Mouse (Mus musculus) lung, adult 2 months (tissue): ENCODE results near the gene Cactin. TPM values are rescaled to one million over a fixed set of nuclear protein-coding genes. Genes with fewer than 3 reads are reported as not detected.

Source experiments
- DNase-seq: peaks from one replicate; pipeline ENCODE4 v3.0.0; 2022
- H3K4me1 ChIP-seq: fragments of 200-500 bp; 2 replicates; pipeline ENCODE4 v1.6.1; 2011; ENCODE audit warnings: low read length; ENCODE audit not compliant: control insufficient read depth, insufficient read depth
- H3K4me3 ChIP-seq: fragments of 200-500 bp; replicated peaks from 2 replicates; pipeline ENCODE3; 2011; ENCODE audit warnings: low read depth, mild to moderate bottlenecking, control low read depth, low read length; ENCODE audit errors: extremely low read depth
- CTCF ChIP-seq: fragments of 200-500 bp; IDR thresholded peaks from 2 replicates; pipeline ENCODE4 v1.5.1; 2011; ENCODE audit warnings: mild to moderate bottlenecking, low read length, control low read depth; ENCODE audit not compliant: insufficient read depth
- POLR2A ChIP-seq: fragments of 200-500 bp; IDR thresholded peaks from 2 replicates; pipeline ENCODE4 v1.6.1; 2011; ENCODE audit warnings: low read depth, mild to moderate bottlenecking, control low read depth, low read length, borderline replicate concordance; ENCODE audit errors: extremely low read depth
- WGBS: fragments of 180-500 bp; shearing (Covaris S2); methylation state at CpG from one replicate; pipeline ENCODE4 v1.1.7; 2018; 5-methylcytosine and 5-hydroxymethylcytosine counted together
- polyA plus RNA-seq: library from polyadenylated mRNA; depleted of rRNA; stranded (reverse); fragments of >200 nt; gene quantifications from 2 replicates; pipeline ENCODE4 v1.2.3, GENCODE M21; 2012

The Cactin gene
- polyA plus RNA-seq, 1 experiment = 30.5 TPM

GRCm38 (mm10) chr10:81345162-81345534 lies 24.2 kb downstream of the Cactin start:
- TF ChIP-seq POLR2A (no peak), CTCF (no peak)
- 76% methylated on average over 4 of the region's 4 CpGs for WGBS
- H3K4me3 ChIP-seq = no peak overlapping the region
- peaks cover 11% of the 10 kb centered on the region for H3K4me1 ChIP-seq
- no peak for DNase-seq

- 42% methylated on average over 55 of the region's 55 CpGs for WGBS
These were observed 25.7 kb downstream of the Cactin start for GRCm38 (mm10) chr10:81346453-81347067.

DNA sequence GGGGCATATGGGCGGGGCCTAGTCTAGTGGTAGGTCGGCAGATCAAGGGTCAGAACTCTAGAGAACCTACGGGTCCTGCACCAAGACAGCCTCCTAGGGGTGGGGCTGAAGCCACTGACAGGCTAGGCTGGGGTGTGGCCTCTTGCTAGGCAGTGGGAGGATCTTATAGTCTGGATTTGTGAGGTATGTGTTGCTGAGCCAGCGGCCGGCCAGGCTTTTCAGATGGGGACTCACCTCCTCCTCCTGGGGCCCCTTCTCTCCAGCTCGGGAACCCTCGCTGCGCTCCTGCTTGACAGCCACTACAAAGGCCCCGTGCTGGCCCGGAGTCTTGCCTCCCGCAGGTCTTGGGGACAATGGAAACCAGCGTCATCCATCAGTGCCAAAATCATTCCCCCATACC lies 28.2 kb downstream of the Cactin start:
- peak overlapping the region; percentile 86 for H3K4me3 ChIP-seq
- 10% methylated on average over 12 of the region's 12 CpGs for WGBS
- no peak for TF ChIP-seq POLR2A
- no peak for TF ChIP-seq CTCF
- DNase-seq = no peak
- peaks cover 11% of the 10 kb centered on the region for H3K4me1 ChIP-seq

More at GRCm38 (mm10) chr10:81346453-81347067, 25.7 kb downstream of the Cactin start:
- H3K4me3 ChIP-seq = peak overlapping the region; percentile 11
- peaks cover 11% of the 10 kb centered on the region for H3K4me1 ChIP-seq
- peak; percentile 63 for DNase-seq
- TF ChIP-seq POLR2A (no peak; the same call in 1 of the 2 replicates), CTCF (no peak)

- H3K4me3 ChIP-seq = peak overlapping the region; percentile 86
- peaks cover 11% of the 10 kb centered on the region for H3K4me1 ChIP-seq
- no peak for DNase-seq
- no peak for TF ChIP-seq CTCF
- no peak for TF ChIP-seq POLR2A
- WGBS = under 1% methylated on average over 29 of the region's 29 CpGs
These were observed 29.1 kb downstream of the Cactin start for GRCm38 (mm10) chr10:81349961-81350350.

GRCm38 (mm10) chr10:81350351-81351063 lies 29.6 kb downstream of the Cactin start, which contains the start of gene Hmg20b:
TSS of gene Hmg20b (minus strand) at chr10:81350480.
- TF ChIP-seq CTCF (peak; percentile 79), POLR2A (peak; percentile 46; the same call in 1 of the 2 replicates)
- WGBS = under 1% methylated on average over 54 of the region's 54 CpGs
- DNase-seq = peak; percentile 98
- Histone ChIP-seq H3K4me3 (peak within 1 kb of the TSS; percentile 86), H3K4me1 (peaks cover 11% of the 10 kb centered on the region)

GRCm38 (mm10) chr10:81351678-81352291 lies 30.9 kb downstream of the Cactin start:
- WGBS = 26% methylated on average over 9 of the region's 9 CpGs
- Histone ChIP-seq H3K4me1 (peaks cover 11% of the 10 kb centered on the region), H3K4me3 (no peak overlapping the region)
- DNase-seq = no peak
- TF ChIP-seq POLR2A (no peak), CTCF (no peak)

DNA sequence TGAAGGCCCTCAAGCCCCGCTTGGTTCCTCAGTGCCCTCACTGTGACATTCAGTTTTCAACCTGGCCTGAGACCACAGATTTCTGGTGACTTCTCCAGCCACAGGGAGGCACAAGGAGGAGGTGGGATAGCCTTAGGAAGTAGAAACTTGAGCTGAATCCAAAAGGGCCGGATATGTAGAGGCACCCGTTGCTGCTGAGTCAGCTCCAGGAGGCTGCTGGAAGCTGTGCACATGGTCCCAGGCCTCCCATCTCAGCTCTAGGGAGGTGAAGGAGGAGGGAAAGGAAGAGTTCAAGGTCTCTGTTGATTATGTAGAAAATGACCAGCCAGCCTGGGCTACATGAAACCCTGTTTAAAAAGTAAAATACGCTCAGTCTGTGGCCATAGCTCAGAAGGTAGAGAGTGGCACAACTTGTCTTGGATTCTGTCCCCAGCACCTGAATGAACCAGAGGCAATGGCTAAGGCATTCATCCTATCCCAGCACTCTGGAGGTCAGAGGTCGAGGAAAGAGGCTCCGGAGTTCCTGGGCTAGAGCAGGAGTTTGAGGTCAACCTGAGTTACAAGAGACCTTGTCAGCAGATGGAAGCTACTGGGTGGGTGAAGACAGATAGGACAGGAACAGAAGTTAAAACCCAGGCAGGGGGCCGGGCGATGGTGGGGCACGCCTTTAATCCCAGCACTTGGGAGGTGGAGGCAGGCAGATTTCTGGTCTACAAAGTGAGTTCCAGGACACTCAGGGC lies 34.0 kb downstream of the Cactin start:
- no peak for TF ChIP-seq POLR2A
- no peak for TF ChIP-seq CTCF
- WGBS = 65% methylated on average over 9 of the region's 9 CpGs
- Histone ChIP-seq H3K4me3 (no peak overlapping the region), H3K4me1 (peaks cover 7% of the 10 kb centered on the region; the same call in 1 of the 2 replicates)
- DNase-seq = no peak

- H3K4me3 ChIP-seq = no peak overlapping the region
- WGBS = 75% methylated on average over 4 of the region's 4 CpGs
- TF ChIP-seq POLR2A (no peak), CTCF (no peak)
These were observed 34.6 kb downstream of the Cactin start for GRCm38 (mm10) chr10:81355533-81355932.

More at GRCm38 (mm10) chr10:81355533-81355932, 34.6 kb downstream of the Cactin start:
- H3K4me1 ChIP-seq = peaks cover 7% of the 10 kb centered on the region; the same call in 1 of the 2 replicates
- no peak for DNase-seq
